Mouse (Mus musculus) limb, embryonic 10.5 days (tissue): ENCODE data around the gene Ppp1r3g. TPM values are rescaled to one million over a fixed set of nuclear protein-coding genes. Genes with fewer than 3 reads are reported as not detected.

Source experiments
- DNase-seq: peaks from one replicate; pipeline ENCODE4 v3.0.0-alpha.2; 2017; ENCODE audit warnings: low spot score
- H3K27ac ChIP-seq: fragments of 300-500 bp; sonication (generic); 2 replicates; pipeline ENCODE4 v1.5.1; 2016; ENCODE audit warnings: mild to moderate bottlenecking
- H3K27me3 ChIP-seq: fragments of 300-500 bp; sonication (generic); 2 replicates; pipeline ENCODE4 v1.6.1; 2016; ENCODE audit warnings: low read depth, mild to moderate bottlenecking; ENCODE audit not compliant: poor library complexity, severe bottlenecking
- H3K36me3 ChIP-seq: fragments of 300-500 bp; sonication (generic); 2 replicates; pipeline ENCODE4 v1.6.1; 2016; ENCODE audit warnings: mild to moderate bottlenecking, moderate library complexity
- H3K4me1 ChIP-seq: fragments of 300-500 bp; sonication (generic); 2 replicates; pipeline ENCODE4 v1.6.1; 2016
- H3K4me3 ChIP-seq: fragments of 300-500 bp; sonication (generic); 2 replicates; pipeline ENCODE4 v1.5.1; 2016; ENCODE audit warnings: mild to moderate bottlenecking, moderate library complexity
- H3K9me3 ChIP-seq: fragments of 300-500 bp; sonication (generic); replicated peaks from 2 replicates; pipeline ENCODE4 v1.6.1; 2016; ENCODE audit warnings: mild to moderate bottlenecking
- WGBS: fragments of 180-500 bp; shearing (Covaris S2); methylation state at CpG from one replicate; pipeline ENCODE4 v1.1.7; 2016; 5-methylcytosine and 5-hydroxymethylcytosine counted together
- polyA plus RNA-seq: library from polyadenylated mRNA; unstranded; fragments of >200 nt; fragmentation: Nextera tagmentation; extraction: Ambion mirVana; gene quantifications from 2 replicates; pipeline ENCODE4 v1.2.1, GENCODE M21; 2016

Ppp1r3g gene
- 1.4 and 1.6 TPM in 2 replicates for polyA plus RNA-seq

GRCm38 (mm10) chr13:35958539-35958938 lies at the start of gene Ppp1r3g:
Gene Ppp1r3g (plus strand): TSS chr13:35958839.
- Histone ChIP-seq H3K4me3 (no peak within 1 kb of the TSS), H3K27me3 (no peaks in the 10 kb centered on the region), H3K4me1 (no peaks in the 10 kb centered on the region), H3K27ac (no peak within 1 kb of the TSS), H3K36me3 (no peaks in the 10 kb centered on the region), H3K9me3 (no peaks in the 10 kb centered on the region)
- 100% methylated on average over 1 of the region's 1 CpGs for WGBS
- no peak for DNase-seq

GRCm38 (mm10) chr13:35911476-35911875 lies 47.2 kb upstream of the Ppp1r3g start:
- 95% methylated on average over 1 of the region's 1 CpGs for WGBS
- Histone ChIP-seq H3K9me3 (no peaks in the 10 kb centered on the region), H3K27ac (no peak overlapping the region), H3K4me1 (no peaks in the 10 kb centered on the region; the same call in 1 of the 2 replicates), H3K27me3 (no peaks in the 10 kb centered on the region), H3K36me3 (no peaks in the 10 kb centered on the region), H3K4me3 (no peak overlapping the region)
- no peak for DNase-seq

- Histone ChIP-seq H3K27me3 (no peaks in the 10 kb centered on the region), H3K4me1 (peaks cover 3% of the 10 kb centered on the region; the same call in 1 of the 2 replicates), H3K4me3 (no peak overlapping the region), H3K27ac (no peak overlapping the region), H3K9me3 (no peaks in the 10 kb centered on the region), H3K36me3 (no peaks in the 10 kb centered on the region)
- 84% methylated on average over 2 of the region's 2 CpGs for WGBS
- DNase-seq: no peak
These were observed 20.6 kb upstream of the Ppp1r3g start for GRCm38 (mm10) chr13:35937991-35938390.

GRCm38 (mm10) chr13:35939871-35940665 lies 18.6 kb upstream of the Ppp1r3g start:
- no peak overlapping the region for H3K27ac ChIP-seq
- no peaks in the 10 kb centered on the region for H3K27me3 ChIP-seq
- peaks cover 3% of the 10 kb centered on the region; the same call in 1 of the 2 replicates for H3K4me1 ChIP-seq
- no peaks in the 10 kb centered on the region for H3K9me3 ChIP-seq
- no peaks in the 10 kb centered on the region for H3K36me3 ChIP-seq
- DNase-seq: no peak
- H3K4me3 ChIP-seq: no peak overlapping the region
- WGBS: 63% methylated on average over 18 of the region's 18 CpGs

- no peaks in the 10 kb centered on the region for H3K9me3 ChIP-seq
- DNase-seq: no peak
- WGBS: 78% methylated on average over 5 of the region's 5 CpGs
- peaks cover 3% of the 10 kb centered on the region; the same call in 1 of the 2 replicates for H3K4me1 ChIP-seq
- no peaks in the 10 kb centered on the region for H3K27me3 ChIP-seq
- H3K27ac ChIP-seq: no peak overlapping the region
- no peaks in the 10 kb centered on the region for H3K36me3 ChIP-seq
- H3K4me3 ChIP-seq: no peak overlapping the region
These were observed 17.7 kb upstream of the Ppp1r3g start for GRCm38 (mm10) chr13:35940934-35941333.

- DNase-seq: no peak
- H3K36me3 ChIP-seq: no peaks in the 10 kb centered on the region
- no peak overlapping the region for H3K27ac ChIP-seq
- 73% methylated on average over 20 of the region's 20 CpGs for WGBS
- H3K4me3 ChIP-seq: no peak overlapping the region
- H3K4me1 ChIP-seq: no peaks in the 10 kb centered on the region
- no peaks in the 10 kb centered on the region for H3K27me3 ChIP-seq
- H3K9me3 ChIP-seq: no peaks in the 10 kb centered on the region
These were observed 11.8 kb upstream of the Ppp1r3g start for GRCm38 (mm10) chr13:35946659-35947353.

- Histone ChIP-seq H3K4me1 (no peaks in the 10 kb centered on the region), H3K36me3 (no peaks in the 10 kb centered on the region), H3K27ac (no peak overlapping the region), H3K27me3 (no peaks in the 10 kb centered on the region), H3K9me3 (no peaks in the 10 kb centered on the region), H3K4me3 (no peak overlapping the region)
- peak; percentile 87 for DNase-seq
- WGBS: 28% methylated on average over 14 of the region's 14 CpGs
These were observed 11.2 kb upstream of the Ppp1r3g start for GRCm38 (mm10) chr13:35947354-35948000.

- Histone ChIP-seq H3K9me3 (no peaks in the 10 kb centered on the region), H3K27ac (no peak overlapping the region), H3K27me3 (no peaks in the 10 kb centered on the region), H3K36me3 (no peaks in the 10 kb centered on the region), H3K4me3 (no peak overlapping the region), H3K4me1 (no peaks in the 10 kb centered on the region)
- no peak for DNase-seq
- 83% methylated on average over 17 of the region's 17 CpGs for WGBS
These were observed 8.7 kb upstream of the Ppp1r3g start for GRCm38 (mm10) chr13:35949814-35950455.

- no peak overlapping the region for H3K27ac ChIP-seq
- no peaks in the 10 kb centered on the region for H3K9me3 ChIP-seq
- DNase-seq: no peak
- H3K4me3 ChIP-seq: no peak overlapping the region
- no peaks in the 10 kb centered on the region for H3K27me3 ChIP-seq
- no peaks in the 10 kb centered on the region for H3K36me3 ChIP-seq
- H3K4me1 ChIP-seq: no peaks in the 10 kb centered on the region
- WGBS: 73% methylated on average over 12 of the region's 12 CpGs
These were observed 890 bp downstream of the Ppp1r3g start for GRCm38 (mm10) chr13:35959391-35960067.

GRCm38 (mm10) chr13:35963583-35963982 lies 4.9 kb downstream of the Ppp1r3g start:
- 92% methylated on average over 4 of the region's 4 CpGs for WGBS

GRCm38 (mm10) chr13:35967690-35968089 lies 9.1 kb downstream of the Ppp1r3g start:
- peaks cover 21% of the 10 kb centered on the region for H3K4me1 ChIP-seq
- H3K36me3 ChIP-seq: no peaks in the 10 kb centered on the region
- peak overlapping the region; percentile 72 for H3K27ac ChIP-seq
- 3% methylated on average over 15 of the region's 15 CpGs for WGBS
- H3K27me3 ChIP-seq: peaks cover 40% of the 10 kb centered on the region
- DNase-seq: peak; percentile 53
- no peaks in the 10 kb centered on the region for H3K9me3 ChIP-seq
- peak overlapping the region; percentile 73 for H3K4me3 ChIP-seq

More at GRCm38 (mm10) chr13:35963583-35963982, 4.9 kb downstream of the Ppp1r3g start:
- no peak for DNase-seq
- no peaks in the 10 kb centered on the region for H3K9me3 ChIP-seq
- H3K4me1 ChIP-seq: peaks cover 11% of the 10 kb centered on the region
- no peak overlapping the region for H3K27ac ChIP-seq
- peaks cover 19% of the 10 kb centered on the region for H3K27me3 ChIP-seq
- no peaks in the 10 kb centered on the region for H3K36me3 ChIP-seq
- H3K4me3 ChIP-seq: no peak overlapping the region

GRCm38 (mm10) chr13:35968131-35968718 lies 9.6 kb downstream of the Ppp1r3g start:
- no peaks in the 10 kb centered on the region for H3K36me3 ChIP-seq
- H3K4me3 ChIP-seq: peak overlapping the region; percentile 73
- peaks cover 21% of the 10 kb centered on the region for H3K4me1 ChIP-seq
- no peaks in the 10 kb centered on the region for H3K9me3 ChIP-seq
- DNase-seq: no peak
- WGBS: under 1% methylated on average over 38 of the region's 38 CpGs
- peak overlapping the region; percentile 72 for H3K27ac ChIP-seq
- peaks cover 40% of the 10 kb centered on the region for H3K27me3 ChIP-seq
